Mouse (Mus musculus): ENCODE measurements at regions not wholly inside any gene's neighbourhood (a gene's known extent, or its start where the extent isn't known, plus 50 kb on each side); places are given as distances from the start of the nearest gene placed in this dataset.
"Not testable (repeated sequence)": the region's sequence is repeated elsewhere in the genome, so short reads cannot be mapped to it uniquely, and the experiment has no call there.

- DNase-seq (ENCODE audit: low spot score) = no peak
Measured at GRCm38 (mm10) chr2:10998798-10999197, 173.1 kb upstream of the Prkcq start.

- no peak for DNase-seq (ENCODE audit: low spot score)
Measured at GRCm38 (mm10) chr2:10999217-10999618, 172.7 kb upstream of the Prkcq start.

- DNase-seq (ENCODE audit: low spot score) = no peak
Measured at GRCm38 (mm10) chr2:11005806-11006205, 166.1 kb upstream of the Prkcq start.

GRCm38 (mm10) chr2:11011041-11011962, 160.6 kb upstream of the Prkcq start:
- no peak for DNase-seq (ENCODE audit: low spot score)

GRCm38 (mm10) chr2:11012312-11012860, 159.5 kb upstream of the Prkcq start:
- no peak for DNase-seq (ENCODE audit: low spot score)

- DNase-seq (ENCODE audit: low spot score) = no peak
Measured at GRCm38 (mm10) chr2:11013154-11013553, 158.8 kb upstream of the Prkcq start.

GRCm38 (mm10) chr2:11016446-11016845, 155.5 kb upstream of the Prkcq start:
- DNase-seq (ENCODE audit: low spot score) = no peak

- no peak for DNase-seq (ENCODE audit: low spot score)
Measured at GRCm38 (mm10) chr2:11032891-11033290, 139.0 kb upstream of the Prkcq start.

GRCm38 (mm10) chr2:11034178-11034577, 137.7 kb upstream of the Prkcq start:
- DNase-seq (ENCODE audit: low spot score) = no peak

GRCm38 (mm10) chr2:11037343-11037742, 134.6 kb upstream of the Prkcq start:
- no peak for DNase-seq (ENCODE audit: low spot score)

- DNase-seq (ENCODE audit: low spot score) = no peak
Measured at GRCm38 (mm10) chr2:11038440-11038839, 133.5 kb upstream of the Prkcq start.

- no peak for DNase-seq (ENCODE audit: low spot score)
Measured at GRCm38 (mm10) chr2:11040005-11040404, 131.9 kb upstream of the Prkcq start.

- no peak for DNase-seq (ENCODE audit: low spot score)
Measured at GRCm38 (mm10) chr2:11044727-11045274, 127.1 kb upstream of the Prkcq start.

GRCm38 (mm10) chr2:11051621-11052020, 120.3 kb upstream of the Prkcq start:
- DNase-seq (ENCODE audit: low spot score) = no peak

- peak; percentile 22 for DNase-seq (ENCODE audit: low spot score)
Measured at GRCm38 (mm10) chr2:11059731-11060425, 112.0 kb upstream of the Prkcq start.

- DNase-seq (ENCODE audit: low spot score) = no peak
Measured at GRCm38 (mm10) chr2:11067384-11067783, 104.5 kb upstream of the Prkcq start.

- no peak for DNase-seq (ENCODE audit: low spot score)
Measured at GRCm38 (mm10) chr2:11083536-11083935, 88.4 kb upstream of the Prkcq start.

- no peak for DNase-seq (ENCODE audit: low spot score)
Measured at GRCm38 (mm10) chr2:11086996-11087395, 84.9 kb upstream of the Prkcq start.

- DNase-seq (ENCODE audit: low spot score) = not testable (repeated sequence)
Measured at GRCm38 (mm10) chr2:11099834-11100622, 71.9 kb upstream of the Prkcq start.

GRCm38 (mm10) chr2:11113191-11113590, 58.7 kb upstream of the Prkcq start:
- DNase-seq (ENCODE audit: low spot score) = peak; percentile 14

- DNase-seq (ENCODE audit: low spot score) = no peak
Measured at GRCm38 (mm10) chr2:11118625-11119024, 53.3 kb upstream of the Prkcq start.

GRCm38 (mm10) chr2:11119301-11119700, 52.6 kb upstream of the Prkcq start:
- DNase-seq (ENCODE audit: low spot score) = no peak
